Mouse (Mus musculus) liver, embryonic 12.5 days (tissue): ENCODE measurements around the gene Bcar1. TPM values are rescaled to one million over a fixed set of nuclear protein-coding genes. Genes with fewer than 3 reads are reported as not detected.

Source experiments
- ATAC-seq: fragments of 200-750 bp; cut with Nextera tagmentation; 2 replicates; pipeline ENCODE4 v1.8.0; 2017; ENCODE audit warnings: moderate number of reproducible peaks, mild to moderate bottlenecking, moderate library complexity
- H3K27ac ChIP-seq: fragments of 300-500 bp; sonication (generic); 2 replicates; pipeline ENCODE4 v1.5.1; 2016; ENCODE audit warnings: mild to moderate bottlenecking
- H3K27me3 ChIP-seq: fragments of 300-500 bp; sonication (generic); replicated peaks from 2 replicates; pipeline ENCODE4 v1.6.1; 2016; ENCODE audit warnings: mild to moderate bottlenecking, moderate library complexity
- H3K36me3 ChIP-seq: fragments of 300-500 bp; sonication (generic); 2 replicates; pipeline ENCODE4 v1.6.1; 2016; ENCODE audit warnings: mild to moderate bottlenecking, moderate library complexity
- H3K4me1 ChIP-seq: fragments of 300-500 bp; sonication (generic); 2 replicates; pipeline ENCODE4 v1.6.1; 2016
- H3K4me2 ChIP-seq: fragments of 300-500 bp; sonication (generic); 2 replicates; pipeline ENCODE4 v1.6.1; 2016; ENCODE audit warnings: mild to moderate bottlenecking, moderate library complexity
- H3K4me3 ChIP-seq: fragments of 300-500 bp; sonication (generic); 2 replicates; pipeline ENCODE4 v1.5.1; 2016; ENCODE audit warnings: mild to moderate bottlenecking, moderate library complexity
- H3K9ac ChIP-seq: fragments of 300-500 bp; sonication (generic); 2 replicates; pipeline ENCODE4 v1.6.1; 2016; ENCODE audit warnings: mild to moderate bottlenecking, moderate library complexity
- H3K9me3 ChIP-seq: fragments of 300-500 bp; sonication (generic); replicated peaks from 2 replicates; pipeline ENCODE4 v1.6.1; 2016; ENCODE audit warnings: mild to moderate bottlenecking, moderate library complexity
- WGBS: fragments of 180-500 bp; shearing (Covaris S2); methylation state at CpG from one replicate; pipeline ENCODE4 v1.1.7; 2016; ENCODE audit not compliant: insufficient replicate concordance; 5-methylcytosine and 5-hydroxymethylcytosine counted together
- polyA plus RNA-seq: library from polyadenylated mRNA; unstranded; fragments of >200 nt; fragmentation: Nextera tagmentation; extraction: Ambion mirVana; gene quantifications from 2 replicates; pipeline ENCODE4 v1.2.1, GENCODE M21; 2016

The Bcar1 gene
- polyA plus RNA-seq = 9.5 and 10.3 TPM in 2 replicates

GRCm38 (mm10) chr8:111743792-111744696 lies at the start of gene Bcar1:
TSS of gene Bcar1 (minus strand) at chr8:111743809.
- Histone ChIP-seq H3K4me1 (peaks cover 66% of the 10 kb centered on the region), H3K27me3 (peaks cover 80% of the 10 kb centered on the region), H3K9ac (peak within 1 kb of the TSS; percentile 70), H3K36me3 (no peaks in the 10 kb centered on the region), H3K4me2 (peak within 1 kb of the TSS; percentile 79), H3K27ac (peak within 1 kb of the TSS; percentile 63), H3K4me3 (peak within 1 kb of the TSS; percentile 64), H3K9me3 (no peaks in the 10 kb centered on the region)
- WGBS = 9% methylated on average over 40 of the region's 40 CpGs
- ATAC-seq = peak; percentile 17; the same call in 1 of the 2 replicates

GRCm38 (mm10) chr8:111789639-111790038 lies 46.0 kb upstream of the Bcar1 start:
- Histone ChIP-seq H3K9ac (no peak overlapping the region), H3K9me3 (no peaks in the 10 kb centered on the region), H3K4me2 (no peak overlapping the region), H3K36me3 (peaks cover 37% of the 10 kb centered on the region), H3K4me3 (no peak overlapping the region), H3K27me3 (no peaks in the 10 kb centered on the region), H3K27ac (no peak overlapping the region), H3K4me1 (peaks cover under 1% of the 10 kb centered on the region; the same call in 1 of the 2 replicates)
- no peak for ATAC-seq

- Histone ChIP-seq H3K9ac (no peak overlapping the region), H3K27me3 (no peaks in the 10 kb centered on the region), H3K4me2 (no peak overlapping the region), H3K9me3 (no peaks in the 10 kb centered on the region), H3K4me1 (no peaks in the 10 kb centered on the region; the same call in 1 of the 2 replicates), H3K27ac (no peak overlapping the region), H3K36me3 (peaks cover 37% of the 10 kb centered on the region), H3K4me3 (no peak overlapping the region)
- ATAC-seq = no peak
- 59% methylated on average over 4 of the region's 4 CpGs for WGBS
These were observed 45.6 kb upstream of the Bcar1 start for GRCm38 (mm10) chr8:111789200-111789599.

- no peaks in the 10 kb centered on the region; the same call in 1 of the 2 replicates for H3K4me1 ChIP-seq
- H3K27ac ChIP-seq = no peak overlapping the region
- H3K9ac ChIP-seq = no peak overlapping the region
- H3K27me3 ChIP-seq = no peaks in the 10 kb centered on the region
- H3K36me3 ChIP-seq = peaks cover 40% of the 10 kb centered on the region
- H3K4me2 ChIP-seq = no peak overlapping the region
- ATAC-seq = no peak
- no peaks in the 10 kb centered on the region for H3K9me3 ChIP-seq
- H3K4me3 ChIP-seq = no peak overlapping the region
- WGBS = 72% methylated on average over 3 of the region's 3 CpGs
These were observed 44.9 kb upstream of the Bcar1 start for GRCm38 (mm10) chr8:111788497-111788896.

- WGBS = 73% methylated on average over 5 of the region's 5 CpGs
- Histone ChIP-seq H3K4me1 (no peaks in the 10 kb centered on the region; the same call in 1 of the 2 replicates), H3K9me3 (no peaks in the 10 kb centered on the region), H3K4me3 (no peak overlapping the region), H3K4me2 (no peak overlapping the region), H3K27ac (no peak overlapping the region), H3K27me3 (no peaks in the 10 kb centered on the region), H3K36me3 (peaks cover 39% of the 10 kb centered on the region), H3K9ac (no peak overlapping the region)
- ATAC-seq = no peak
These were observed 44.5 kb upstream of the Bcar1 start for GRCm38 (mm10) chr8:111788085-111788484.

GRCm38 (mm10) chr8:111787683-111788082 lies 44.1 kb upstream of the Bcar1 start:
- Histone ChIP-seq H3K4me2 (no peak overlapping the region), H3K27me3 (no peaks in the 10 kb centered on the region), H3K9me3 (no peaks in the 10 kb centered on the region), H3K4me1 (no peaks in the 10 kb centered on the region; the same call in 1 of the 2 replicates), H3K9ac (no peak overlapping the region), H3K36me3 (peaks cover 38% of the 10 kb centered on the region), H3K27ac (no peak overlapping the region), H3K4me3 (no peak overlapping the region)
- no peak for ATAC-seq
- 71% methylated on average over 4 of the region's 4 CpGs for WGBS

- WGBS = 79% methylated on average over 13 of the region's 13 CpGs
- no peak overlapping the region for H3K27ac ChIP-seq
- H3K4me3 ChIP-seq = no peak overlapping the region
- H3K4me1 ChIP-seq = no peaks in the 10 kb centered on the region; the same call in 1 of the 2 replicates
- no peaks in the 10 kb centered on the region for H3K9me3 ChIP-seq
- no peak overlapping the region for H3K9ac ChIP-seq
- no peak for ATAC-seq
- peaks cover 39% of the 10 kb centered on the region for H3K36me3 ChIP-seq
- H3K27me3 ChIP-seq = no peaks in the 10 kb centered on the region
- H3K4me2 ChIP-seq = no peak overlapping the region
These were observed 43.3 kb upstream of the Bcar1 start for GRCm38 (mm10) chr8:111786701-111787588.

- Histone ChIP-seq H3K4me3 (no peak overlapping the region), H3K27ac (no peak overlapping the region), H3K9ac (no peak overlapping the region), H3K36me3 (peaks cover 34% of the 10 kb centered on the region), H3K9me3 (no peaks in the 10 kb centered on the region), H3K4me2 (no peak overlapping the region), H3K27me3 (no peaks in the 10 kb centered on the region), H3K4me1 (no peaks in the 10 kb centered on the region; the same call in 1 of the 2 replicates)
- WGBS = 84% methylated on average over 2 of the region's 2 CpGs
- ATAC-seq = no peak
These were observed 42.5 kb upstream of the Bcar1 start for GRCm38 (mm10) chr8:111786116-111786515.

GRCm38 (mm10) chr8:111782671-111783394 lies 39.2 kb upstream of the Bcar1 start:
- Histone ChIP-seq H3K36me3 (peaks cover 47% of the 10 kb centered on the region), H3K27ac (no peak overlapping the region), H3K9ac (no peak overlapping the region), H3K27me3 (no peaks in the 10 kb centered on the region), H3K4me2 (no peak overlapping the region), H3K9me3 (no peaks in the 10 kb centered on the region), H3K4me1 (peaks cover 7% of the 10 kb centered on the region; the same call in 1 of the 2 replicates), H3K4me3 (no peak overlapping the region)
- ATAC-seq = no peak
- WGBS = 74% methylated on average over 9 of the region's 9 CpGs

- peaks cover 7% of the 10 kb centered on the region; the same call in 1 of the 2 replicates for H3K4me1 ChIP-seq
- no peaks in the 10 kb centered on the region for H3K9me3 ChIP-seq
- peaks cover 52% of the 10 kb centered on the region for H3K36me3 ChIP-seq
- no peak for ATAC-seq
- H3K4me3 ChIP-seq = no peak overlapping the region
- no peak overlapping the region for H3K27ac ChIP-seq
- H3K4me2 ChIP-seq = no peak overlapping the region
- H3K9ac ChIP-seq = no peak overlapping the region
- no peaks in the 10 kb centered on the region for H3K27me3 ChIP-seq
- 82% methylated on average over 2 of the region's 2 CpGs for WGBS
These were observed 38.6 kb upstream of the Bcar1 start for GRCm38 (mm10) chr8:111782161-111782560.

GRCm38 (mm10) chr8:111780697-111781424 lies 37.3 kb upstream of the Bcar1 start:
- Histone ChIP-seq H3K9me3 (no peaks in the 10 kb centered on the region), H3K27ac (no peak overlapping the region), H3K4me2 (no peak overlapping the region), H3K4me3 (no peak overlapping the region), H3K36me3 (peaks cover 64% of the 10 kb centered on the region), H3K27me3 (no peaks in the 10 kb centered on the region), H3K9ac (no peak overlapping the region), H3K4me1 (peaks cover 7% of the 10 kb centered on the region; the same call in 1 of the 2 replicates)
- no peak for ATAC-seq
- 79% methylated on average over 10 of the region's 10 CpGs for WGBS
